14 mouse cellular contexts compared by ENCODE assay signal in genomic region chr16:5496051-5496685, GRCm38 (mm10).
DNase-seq lines count a peak whose midpoint lies in the region; ATAC-seq lines count a peak whose summit lies in the region.
"Had no signal": no experiment of that assay in that cellular context is flagged by ENCODE, and none has a peak within 500 bp of the region (broad histone marks: within the 10 kb centered on the region; RNA-seq: fewer than 3 reads in every experiment).

No protein-coding gene starts in this region.

- peak overlapping the region; percentile 44; the same call in 1 of the 2 replicates for H3K27ac ChIP-seq in forebrain, embryonic 10.5 days
- no peak overlapping the region for H3K27ac ChIP-seq in forebrain, embryonic 13.5 days
- H3K27ac ChIP-seq in neural tube, embryonic 11.5 days (ENCODE audit: low read depth, low read length): no peak overlapping the region
- H3K27ac ChIP-seq in neural tube, embryonic 15.5 days (replicated peaks): no peak overlapping the region
- H3K27ac ChIP-seq in kidney, embryonic 14.5 days (ENCODE audit: low read depth, low read length): no peak overlapping the region
- no peak overlapping the region for H3K27ac ChIP-seq in intestine, embryonic 15.5 days
- H3K27ac ChIP-seq: gastrocnemius, adult 2 months; limb, embryonic 12.5 days had no signal

- ATAC-seq in forebrain, embryonic 13.5 days: no peak
- peak; percentile 41; the same call in 1 of the 2 replicates for ATAC-seq in neural tube, embryonic 11.5 days (ENCODE audit: insufficient read depth, low FRiP score, low TSS enrichment)
- no peak for ATAC-seq in neural tube, embryonic 15.5 days (ENCODE audit: low FRiP score)
- ATAC-seq in kidney, embryonic 14.5 days (ENCODE audit: low FRiP score, low TSS enrichment): 0 out of 2 replicates have a peak, but pooled peaks have one; percentile 52
- no peak for ATAC-seq in intestine, embryonic 15.5 days

- no peak overlapping the region for H3K4me3 ChIP-seq in forebrain, embryonic 10.5 days
- no peak overlapping the region for H3K4me3 ChIP-seq in forebrain, embryonic 13.5 days
- H3K4me3 ChIP-seq in neural tube, embryonic 11.5 days (ENCODE audit: low read depth, low read length): no peak overlapping the region
- no peak overlapping the region for H3K4me3 ChIP-seq in neural tube, embryonic 15.5 days (replicated peaks)
- no peak overlapping the region for H3K4me3 ChIP-seq in kidney, embryonic 14.5 days (ENCODE audit: low read length)
- no peak overlapping the region for H3K4me3 ChIP-seq in intestine, embryonic 15.5 days (replicated peaks)
- H3K4me3 ChIP-seq: gastrocnemius, adult 2 months; limb, embryonic 12.5 days had no signal

- no peak overlapping the region for H3K4me2 ChIP-seq in forebrain, embryonic 13.5 days
- H3K4me2 ChIP-seq in neural tube, embryonic 11.5 days (ENCODE audit: low read depth): no peak overlapping the region
- H3K4me2 ChIP-seq in neural tube, embryonic 15.5 days: no peak overlapping the region
- no peak overlapping the region for H3K4me2 ChIP-seq in kidney, embryonic 14.5 days (replicated peaks; ENCODE audit: low read depth, low read length)
- no peak overlapping the region for H3K4me2 ChIP-seq in intestine, embryonic 15.5 days (replicated peaks)
- H3K4me2 ChIP-seq: limb, embryonic 12.5 days had no signal

- no peaks in the 10 kb centered on the region; the same call in 1 of the 2 replicates for H3K27me3 ChIP-seq in forebrain, embryonic 10.5 days (ENCODE audit: poor library complexity, severe bottlenecking)
- H3K27me3 ChIP-seq in forebrain, embryonic 13.5 days: no peaks in the 10 kb centered on the region
- H3K27me3 ChIP-seq in neural tube, embryonic 11.5 days (ENCODE audit: control insufficient read depth, insufficient read depth, low read length): no peaks in the 10 kb centered on the region
- H3K27me3 ChIP-seq in neural tube, embryonic 15.5 days (replicated peaks): no peaks in the 10 kb centered on the region
- H3K27me3 ChIP-seq in kidney, embryonic 14.5 days (ENCODE audit: control insufficient read depth, insufficient read depth, low read length): no peaks in the 10 kb centered on the region
- 0 out of 2 replicates have a peak, but pooled peaks cover 2% of the 10 kb centered on the region for H3K27me3 ChIP-seq in intestine, embryonic 15.5 days (replicated peaks)
- H3K27me3 ChIP-seq: limb, embryonic 12.5 days had no signal

- no peak overlapping the region for H3K9ac ChIP-seq in forebrain, embryonic 13.5 days
- no peak overlapping the region for H3K9ac ChIP-seq in neural tube, embryonic 11.5 days (ENCODE audit: low read length)
- no peak overlapping the region for H3K9ac ChIP-seq in neural tube, embryonic 15.5 days (replicated peaks)
- no peak overlapping the region for H3K9ac ChIP-seq in kidney, embryonic 14.5 days (ENCODE audit: low read depth, low read length)
- H3K9ac ChIP-seq in intestine, embryonic 15.5 days: no peak overlapping the region
- H3K9ac ChIP-seq: limb, embryonic 12.5 days had no signal

- no peaks in the 10 kb centered on the region for H3K36me3 ChIP-seq in forebrain, embryonic 10.5 days (replicated peaks)
- no peaks in the 10 kb centered on the region for H3K36me3 ChIP-seq in forebrain, embryonic 13.5 days (ENCODE audit: poor library complexity, severe bottlenecking)
- no peaks in the 10 kb centered on the region for H3K36me3 ChIP-seq in neural tube, embryonic 11.5 days (ENCODE audit: control insufficient read depth, insufficient read depth, low read length)
- H3K36me3 ChIP-seq in neural tube, embryonic 15.5 days: no peaks in the 10 kb centered on the region
- no peaks in the 10 kb centered on the region for H3K36me3 ChIP-seq in kidney, embryonic 14.5 days (ENCODE audit: control insufficient read depth, insufficient read depth, low read length)
- H3K36me3 ChIP-seq in intestine, embryonic 15.5 days: no peaks in the 10 kb centered on the region
- H3K36me3 ChIP-seq: limb, embryonic 12.5 days had no signal

- WGBS in forebrain, embryonic 10.5 days: 68% methylated on average over 2 of the region's 2 CpGs
- 48% methylated on average over 2 of the region's 2 CpGs for WGBS in forebrain, embryonic 13.5 days
- WGBS in neural tube, embryonic 11.5 days: 64% methylated on average over 2 of the region's 2 CpGs
- WGBS in neural tube, embryonic 15.5 days: 37% methylated on average over 2 of the region's 2 CpGs
- 79% methylated on average over 2 of the region's 2 CpGs for WGBS in kidney, embryonic 14.5 days
- WGBS in intestine, embryonic 15.5 days: 88% methylated on average over 2 of the region's 2 CpGs

- H3K9me3 ChIP-seq in forebrain, embryonic 10.5 days: no peaks in the 10 kb centered on the region
- no peaks in the 10 kb centered on the region for H3K9me3 ChIP-seq in forebrain, embryonic 13.5 days (replicated peaks)
- no peaks in the 10 kb centered on the region for H3K9me3 ChIP-seq in neural tube, embryonic 11.5 days (ENCODE audit: control insufficient read depth, low read length)
- no peaks in the 10 kb centered on the region for H3K9me3 ChIP-seq in neural tube, embryonic 15.5 days (replicated peaks)
- H3K9me3 ChIP-seq in kidney, embryonic 14.5 days (ENCODE audit: control insufficient read depth, low read length): no peaks in the 10 kb centered on the region
- no peaks in the 10 kb centered on the region for H3K9me3 ChIP-seq in intestine, embryonic 15.5 days
- H3K9me3 ChIP-seq: limb, embryonic 12.5 days had no signal

- DNase-seq in forebrain, embryonic 10.5 days (ENCODE audit: extremely low spot score, low spot score): no peak
- DNase-seq in neural tube, embryonic 11.5 days (ENCODE audit: low spot score): no peak
- DNase-seq in retina, postnatal 1 day: peak; percentile 81
- no peak for DNase-seq in T-cell, adult 2 months (ENCODE audit: low spot score)
- DNase-seq: cerebellum, postnatal 36 days; gastrocnemius, adult 2 months; heart, postnatal 14 days; lung, adult 2 months; thymus, postnatal 25 days had no signal

- H3K4me1 ChIP-seq in forebrain, embryonic 10.5 days: peaks cover 31% of the 10 kb centered on the region
- peaks cover 5% of the 10 kb centered on the region; the same call in 1 of the 2 replicates for H3K4me1 ChIP-seq in forebrain, embryonic 13.5 days
- no peaks in the 10 kb centered on the region for H3K4me1 ChIP-seq in neural tube, embryonic 11.5 days (ENCODE audit: control insufficient read depth, insufficient read depth, low read length)
- peaks cover 6% of the 10 kb centered on the region; the same call in 1 of the 2 replicates for H3K4me1 ChIP-seq in neural tube, embryonic 15.5 days
- H3K4me1 ChIP-seq in kidney, embryonic 14.5 days (ENCODE audit: control insufficient read depth, insufficient read depth, low read length): no peaks in the 10 kb centered on the region; the same call in 1 of the 2 replicates
- no peaks in the 10 kb centered on the region for H3K4me1 ChIP-seq in intestine, embryonic 15.5 days (replicated peaks)

Comparison
In these comparisons a context has a peak if more than half of its experiments do, and no peak if none do; other contexts are left out.
1. ATAC-seq: peak in neural tube, embryonic 11.5 days (single experiment) and kidney, embryonic 14.5 days (single experiment); none in forebrain, embryonic 13.5 days (single experiment), neural tube, embryonic 15.5 days (single experiment) and intestine, embryonic 15.5 days (single experiment).